8 mouse cellular contexts compared by ENCODE assay signal in the genomic region with DNA sequence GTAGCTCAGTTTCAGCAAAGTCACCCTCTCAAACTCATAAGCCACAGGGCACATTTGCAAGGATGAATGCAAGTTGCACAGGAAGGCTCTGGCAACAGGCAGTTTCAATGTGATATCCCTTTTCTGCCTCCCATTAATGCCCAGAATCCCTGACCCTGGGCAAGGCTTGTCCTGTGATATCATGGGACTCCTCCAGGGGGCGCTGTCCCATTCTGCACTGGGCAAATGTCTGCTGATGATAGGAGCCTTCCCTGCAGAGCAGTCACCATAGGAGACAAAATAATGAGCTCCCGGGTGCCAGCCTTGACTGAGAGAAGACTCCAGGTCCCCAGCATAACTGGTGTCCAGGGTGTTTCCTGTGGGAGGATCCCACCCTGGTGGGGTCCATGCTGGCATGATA. TPM values are rescaled to one million over a fixed set of nuclear protein-coding genes. Genes with fewer than 3 reads are reported as not detected.
A peak's percentile ranks its signal among the peaks of the same experiment; 100 is the strongest.
DNase-seq lines count a peak whose midpoint lies in the region; ATAC-seq and TF ChIP-seq lines count a peak whose summit lies in the region.

No protein-coding gene starts in this region.

- 0 out of 2 replicates have a peak, but pooled peaks cover 2% of the 10 kb centered on the region for H3K4me1 ChIP-seq in cerebellum, adult 2 months (ENCODE audit: control insufficient read depth, insufficient read depth, low read length)

- peak; percentile 49 for TF ChIP-seq CTCF in cerebellum, adult 2 months (IDR thresholded peaks at IDR 0.05; ENCODE audit: borderline replicate concordance, insufficient read depth, low read depth, low read length)
- TF ChIP-seq CTCF in left cerebral cortex, adult 2 months (IDR thresholded peaks at IDR 0.05), result peak; percentile 63

- no peak for TF ChIP-seq POLR2A in cerebellum, adult 2 months (IDR thresholded peaks at IDR 0.05; ENCODE audit: borderline replicate concordance, insufficient read depth, low read length)

- DNase-seq in cerebellum, adult 2 months, result peak in 1 of 2 experiments; percentile 16
- no peak for DNase-seq in cerebellum, adult 9-11 months
- DNase-seq in left cerebral cortex, adult 2 months (ENCODE audit: extremely low spot score in 1 of 2, low spot score in 2 of 2), result no peak
- no peak for DNase-seq in left cerebral cortex, adult 11 months (ENCODE audit: low spot score)
- peak; percentile 53 for DNase-seq in R1 (ENCODE audit: low read depth, low spot score)
- DNase-seq in gastrocnemius, postnatal 25 days, result peak; percentile 28
- peak; percentile 51 to 72 for DNase-seq in lung, postnatal 4 days

- no peaks in the 10 kb centered on the region; the same call in 1 of the 2 replicates for H3K27me3 ChIP-seq in cerebellum, adult 2 months (ENCODE audit: control insufficient read depth, insufficient read depth, low read length)

- WGBS in cerebellum, adult 2 months, result 13% methylated on average over 2 of the region's 2 CpGs

- no peak for ATAC-seq in erythroblast, adult 5-6 weeks (replicated peaks; ENCODE audit: low FRiP score, poor library complexity, severe bottlenecking)

- no peak overlapping the region for H3K27ac ChIP-seq in cerebellum, adult 2 months (ENCODE audit: insufficient read depth, low read length)
- H3K27ac ChIP-seq in left cerebral cortex, adult 2 months, result no peak overlapping the region

- intact Hi-C loops in left cerebral cortex, adult 2 months (cut with DNase I), result no loop called here

- H3K4me3 ChIP-seq in cerebellum, adult 2 months (replicated peaks; ENCODE audit: insufficient read depth, low read depth, low read length), result no peak overlapping the region
- no peak overlapping the region for H3K4me3 ChIP-seq in left cerebral cortex, adult 2 months

RNA-seq across cellular contexts. Expression of gene Pard6b, which starts 28.1 kb away (rescaled TPM):
- polyA plus RNA-seq in cerebellum, adult 2 months (2012; rRNA removed), result 5.3 and 5.7 TPM in 2 replicates
- total RNA-seq in left cerebral cortex, adult 2 months (2021), result 1 to 10 TPM; 5.5 to 6.8 TPM
- under 1 TPM; 0.43 to 0.62 TPM for total RNA-seq in gastrocnemius, postnatal 25 days (2021)
- not detected in 2 replicates for total RNA-seq in erythroblast, adult 5-6 weeks (2015; ENCODE audit: low replicate concordance)
- total RNA-seq in erythroblast, adult 5-6 weeks (2017; ENCODE audit: low replicate concordance), result not detected in 2 replicates

RNA-seq across cellular contexts. Expression of gene Ripor3, which starts 42.3 kb away (rescaled TPM):
- 0.44 and 0.84 TPM in 2 replicates for polyA plus RNA-seq in cerebellum, adult 2 months (2012; rRNA removed)
- total RNA-seq in left cerebral cortex, adult 2 months (2021), result under 1 TPM; 0.21 to 0.61 TPM
- total RNA-seq in gastrocnemius, postnatal 25 days (2021), result 1 to 10 TPM in 1 of 2 experiments, under 1 TPM in 1; 0.75 to 1.5 TPM
- not detected in 2 replicates for total RNA-seq in erythroblast, adult 5-6 weeks (2015; ENCODE audit: low replicate concordance)
- not detected in 2 replicates for total RNA-seq in erythroblast, adult 5-6 weeks (2017; ENCODE audit: low replicate concordance)

Comparison
In these comparisons a context has a peak if more than half of its experiments do, and no peak if none do; other contexts are left out.
1. DNase-seq: peak in R1 (single experiment), gastrocnemius, postnatal 25 days (single experiment) and lung, postnatal 4 days (2 of 2); none in cerebellum, adult 9-11 months (single experiment), left cerebral cortex, adult 2 months (0 of 2) and left cerebral cortex, adult 11 months (single experiment).
2. RNA of gene Pard6b, which starts 28.1 kb away (total RNA-seq): 5.5 to 6.8 TPM in left cerebral cortex, adult 2 months; 0.43 to 0.62 TPM in gastrocnemius, postnatal 25 days and not detected in erythroblast, adult 5-6 weeks; every median in the first group is over 4 times any median in the second.